Mouse (Mus musculus) midbrain, embryonic 12.5 days (tissue): ENCODE data around the gene Gpr183. TPM values are rescaled to one million over a fixed set of nuclear protein-coding genes. Genes with fewer than 3 reads are reported as not detected.

ENCODE experiments used
- ATAC-seq: fragments of 200-750 bp; cut with Nextera tagmentation; 2 replicates; pipeline ENCODE4 v1.8.0; 2017; ENCODE audit warnings: low read depth, moderate TSS enrichment, moderate library complexity; ENCODE audit not compliant: low FRiP score
- H3K27ac ChIP-seq: fragments of 300-500 bp; sonication (generic); replicated peaks from 2 replicates; pipeline ENCODE4 v1.5.1; 2016; ENCODE audit warnings: mild to moderate bottlenecking
- H3K27me3 ChIP-seq: fragments of 300-500 bp; sonication (generic); 2 replicates; pipeline ENCODE4 v1.6.1; 2016; ENCODE audit warnings: mild to moderate bottlenecking
- H3K36me3 ChIP-seq: fragments of 300-500 bp; sonication (generic); 2 replicates; pipeline ENCODE4 v1.6.1; 2016
- H3K4me1 ChIP-seq: fragments of 300-500 bp; sonication (generic); 2 replicates; pipeline ENCODE4 v1.6.1; 2016
- H3K4me2 ChIP-seq: fragments of 300-500 bp; sonication (generic); replicated peaks from 2 replicates; pipeline ENCODE4 v1.6.1; 2016; ENCODE audit warnings: mild to moderate bottlenecking, moderate library complexity
- H3K4me3 ChIP-seq: fragments of 300-500 bp; sonication (generic); 2 replicates; pipeline ENCODE4 v1.5.1; 2016; ENCODE audit warnings: mild to moderate bottlenecking
- H3K9ac ChIP-seq: fragments of 300-500 bp; sonication (generic); replicated peaks from 2 replicates; pipeline ENCODE4 v1.6.1; 2016; ENCODE audit warnings: mild to moderate bottlenecking, moderate library complexity
- H3K9me3 ChIP-seq: fragments of 300-500 bp; sonication (generic); 2 replicates; pipeline ENCODE4 v1.6.1; 2016; ENCODE audit warnings: mild to moderate bottlenecking
- WGBS: fragments of 180-500 bp; shearing (Covaris S2); methylation state at CpG from one replicate; pipeline ENCODE4 v1.1.7; 2016; 5-methylcytosine and 5-hydroxymethylcytosine counted together
- polyA plus RNA-seq: library from polyadenylated mRNA; unstranded; fragments of >200 nt; fragmentation: Nextera tagmentation; extraction: Ambion mirVana; gene quantifications from 2 replicates; pipeline ENCODE4 v1.2.1, GENCODE M21; 2016

Gene Gpr183
- polyA plus RNA-seq, 1 experiment from 2014 or later = 1.2 TPM

DNA sequence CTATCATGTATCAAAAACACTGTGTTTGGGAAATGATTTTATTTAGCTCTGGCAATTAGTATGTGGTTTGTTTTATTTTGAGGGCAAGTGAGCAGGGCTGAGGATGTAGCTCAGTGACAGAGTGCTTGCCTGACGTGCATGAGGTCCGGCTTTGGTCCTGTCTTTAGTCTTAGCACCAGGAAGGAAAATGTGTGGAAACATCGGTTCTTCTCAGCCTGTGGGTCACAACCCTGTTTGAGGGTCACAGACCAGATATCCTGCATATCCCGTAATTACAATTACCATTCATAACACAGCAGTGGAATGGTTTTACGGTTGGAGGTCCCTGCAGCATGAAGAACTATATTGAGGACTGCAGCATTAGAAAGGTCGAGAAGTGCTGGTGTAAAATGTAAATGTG lies 21.0 kb upstream of the Gpr183 start:
- no peak overlapping the region for H3K4me2 ChIP-seq
- no peak overlapping the region for H3K9ac ChIP-seq
- no peaks in the 10 kb centered on the region for H3K4me1 ChIP-seq
- 0 out of 2 replicates have a peak, but pooled peaks cover 5% of the 10 kb centered on the region for H3K36me3 ChIP-seq
- no peak for ATAC-seq
- no peaks in the 10 kb centered on the region for H3K9me3 ChIP-seq
- H3K27ac ChIP-seq = no peak overlapping the region
- H3K4me3 ChIP-seq = no peak overlapping the region
- H3K27me3 ChIP-seq = no peaks in the 10 kb centered on the region
- WGBS = 89% methylated on average over 6 of the region's 6 CpGs

DNA sequence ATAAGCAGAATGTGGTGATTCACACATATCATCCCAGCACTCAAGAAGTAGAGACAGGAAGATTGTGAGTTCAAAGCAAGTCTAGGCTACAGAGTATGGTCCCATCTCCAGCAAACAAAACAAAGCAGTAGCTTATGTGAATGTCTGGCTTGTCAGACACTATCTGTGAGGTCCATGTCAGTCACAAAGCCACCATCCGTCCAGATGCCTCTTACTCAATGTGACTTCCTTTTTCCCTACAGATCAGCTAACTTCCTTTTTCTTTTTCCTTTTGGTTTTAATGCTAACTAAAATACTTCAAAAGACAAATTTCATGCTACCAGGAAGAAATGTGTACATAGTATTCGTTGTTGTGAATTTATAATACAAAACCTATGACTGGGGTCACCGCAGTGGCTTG lies 20.5 kb upstream of the Gpr183 start:
- H3K4me1 ChIP-seq = no peaks in the 10 kb centered on the region
- H3K36me3 ChIP-seq = 0 out of 2 replicates have a peak, but pooled peaks cover 5% of the 10 kb centered on the region
- H3K27ac ChIP-seq = no peak overlapping the region
- H3K9ac ChIP-seq = no peak overlapping the region
- no peak overlapping the region for H3K4me3 ChIP-seq
- ATAC-seq = no peak
- H3K9me3 ChIP-seq = no peaks in the 10 kb centered on the region
- 87% methylated on average over 3 of the region's 3 CpGs for WGBS
- H3K27me3 ChIP-seq = no peaks in the 10 kb centered on the region
- no peak overlapping the region for H3K4me2 ChIP-seq

DNA sequence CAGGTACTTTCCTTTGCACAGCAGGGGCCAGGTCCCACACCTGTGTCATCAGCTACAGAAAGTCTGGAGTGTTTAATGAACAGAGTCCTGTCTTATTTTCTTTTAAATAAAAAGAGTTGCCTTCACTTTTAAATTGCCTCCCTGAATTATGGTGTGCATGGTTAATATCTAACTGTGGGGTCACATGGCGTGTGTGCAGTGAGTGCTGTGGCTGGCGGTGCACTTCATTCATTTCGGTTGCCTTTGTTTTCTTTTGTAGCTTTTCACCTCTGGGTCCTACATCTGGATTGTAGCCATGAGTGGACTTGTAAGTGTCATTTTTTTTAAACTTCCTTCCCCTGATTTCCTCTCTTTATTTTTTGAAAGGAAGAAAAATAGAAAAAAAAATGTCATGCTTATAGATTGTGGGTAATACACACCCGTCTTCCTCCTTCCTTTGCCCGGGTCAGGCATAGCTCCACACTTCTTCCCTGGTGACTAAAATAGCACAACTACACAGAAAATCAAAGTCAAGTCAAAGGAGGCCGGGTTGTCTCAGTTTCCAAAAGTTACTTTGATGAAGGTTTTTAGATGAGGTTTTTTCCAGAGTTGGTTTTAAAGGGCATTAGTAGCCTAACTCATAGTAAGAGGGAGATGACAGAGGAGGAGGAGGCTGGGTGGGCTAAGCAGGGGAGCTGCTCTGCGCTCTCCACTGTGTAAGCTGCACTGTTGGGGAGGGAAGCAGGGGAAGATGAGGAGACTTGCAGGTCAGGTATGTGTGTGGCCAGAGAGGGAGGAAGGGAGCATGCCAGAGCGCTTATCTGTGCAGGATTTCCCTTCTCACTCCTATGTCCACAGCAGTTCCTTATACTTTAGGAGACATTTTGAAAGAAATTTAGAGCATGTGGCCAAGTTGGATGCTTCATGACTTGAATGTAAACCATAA lies 18.3 kb upstream of the Gpr183 start:
- H3K4me3 ChIP-seq = no peak overlapping the region
- no peaks in the 10 kb centered on the region for H3K36me3 ChIP-seq
- no peaks in the 10 kb centered on the region for H3K4me1 ChIP-seq
- H3K9me3 ChIP-seq = no peaks in the 10 kb centered on the region
- H3K27me3 ChIP-seq = no peaks in the 10 kb centered on the region
- no peak overlapping the region for H3K27ac ChIP-seq
- H3K9ac ChIP-seq = no peak overlapping the region
- no peak for ATAC-seq
- WGBS = 82% methylated on average over 8 of the region's 8 CpGs
- no peak overlapping the region for H3K4me2 ChIP-seq

DNA sequence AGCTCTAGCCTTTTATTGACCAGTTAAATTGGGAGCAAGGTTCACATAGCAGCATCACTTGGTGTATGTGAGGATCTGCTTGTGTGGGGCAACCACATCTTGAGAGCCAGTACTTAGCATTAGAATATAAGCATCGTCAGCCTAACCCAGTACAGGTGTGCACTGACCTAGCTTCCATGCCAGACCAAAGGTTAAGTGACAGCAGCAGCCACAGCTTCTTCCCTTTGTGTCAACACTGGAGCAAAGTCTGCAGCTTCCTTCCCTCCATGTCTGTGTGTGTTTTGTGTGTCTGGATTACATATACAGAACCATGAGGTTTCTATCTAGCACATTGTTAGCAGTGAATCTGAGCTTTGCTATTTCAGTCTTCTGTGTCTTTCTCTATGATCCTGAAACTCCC lies 16.5 kb upstream of the Gpr183 start:
- no peak overlapping the region for H3K27ac ChIP-seq
- no peaks in the 10 kb centered on the region for H3K27me3 ChIP-seq
- H3K9me3 ChIP-seq = no peaks in the 10 kb centered on the region
- WGBS = 82% methylated on average over 1 of the region's 1 CpGs
- no peak overlapping the region for H3K4me3 ChIP-seq
- H3K4me2 ChIP-seq = no peak overlapping the region
- H3K4me1 ChIP-seq = no peaks in the 10 kb centered on the region
- no peaks in the 10 kb centered on the region for H3K36me3 ChIP-seq
- H3K9ac ChIP-seq = no peak overlapping the region
- no peak for ATAC-seq

DNA sequence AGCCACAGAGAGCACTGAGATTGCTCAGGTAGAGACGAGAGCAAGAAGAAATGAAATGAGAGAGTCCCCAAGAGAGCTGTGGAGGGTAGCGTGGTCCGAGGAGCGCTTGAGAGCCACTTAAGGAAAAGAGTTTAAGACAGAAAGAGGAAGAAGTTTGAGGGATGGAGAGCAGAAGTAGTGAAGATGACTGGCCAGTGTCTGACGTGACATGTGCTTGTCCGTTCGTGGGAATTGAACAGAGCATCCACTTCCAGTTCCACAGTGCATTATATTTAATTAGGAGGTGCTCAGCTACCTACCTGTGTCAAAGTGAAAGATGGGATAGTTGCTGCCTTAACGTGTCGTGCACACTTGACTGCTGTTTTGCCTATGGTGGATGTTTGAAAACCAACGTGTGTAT lies 8.1 kb upstream of the Gpr183 start:
- Histone ChIP-seq H3K9me3 (no peaks in the 10 kb centered on the region), H3K4me2 (no peak overlapping the region), H3K4me3 (no peak overlapping the region), H3K27me3 (no peaks in the 10 kb centered on the region), H3K36me3 (peaks cover 4% of the 10 kb centered on the region), H3K27ac (no peak overlapping the region), H3K9ac (no peak overlapping the region), H3K4me1 (no peaks in the 10 kb centered on the region)
- no peak for ATAC-seq
- 95% methylated on average over 10 of the region's 10 CpGs for WGBS

DNA sequence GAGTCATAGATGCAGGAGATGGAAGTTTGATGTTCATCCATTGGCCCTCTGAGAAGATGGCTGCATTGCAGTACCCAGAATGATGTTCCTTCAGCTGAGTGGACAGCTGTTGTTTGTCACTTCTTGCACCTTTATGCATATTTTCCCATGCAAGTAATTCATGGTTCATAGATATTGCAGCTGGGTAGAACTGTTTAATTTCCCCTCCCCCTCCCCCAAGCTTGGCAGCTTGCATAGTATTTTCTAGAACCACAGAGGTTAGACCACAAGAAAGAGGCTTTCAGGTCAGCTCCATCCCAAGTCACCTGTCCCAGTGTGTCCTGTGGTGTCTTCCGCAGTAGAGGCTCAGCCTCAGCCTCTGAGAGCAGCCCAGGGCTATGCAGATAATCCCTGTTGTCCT lies 5.4 kb upstream of the Gpr183 start:
- 91% methylated on average over 1 of the region's 1 CpGs for WGBS
- Histone ChIP-seq H3K27me3 (no peaks in the 10 kb centered on the region), H3K9me3 (no peaks in the 10 kb centered on the region), H3K4me2 (no peak overlapping the region), H3K9ac (no peak overlapping the region), H3K27ac (no peak overlapping the region), H3K36me3 (no peaks in the 10 kb centered on the region), H3K4me3 (no peak overlapping the region), H3K4me1 (no peaks in the 10 kb centered on the region)
- ATAC-seq = no peak

DNA sequence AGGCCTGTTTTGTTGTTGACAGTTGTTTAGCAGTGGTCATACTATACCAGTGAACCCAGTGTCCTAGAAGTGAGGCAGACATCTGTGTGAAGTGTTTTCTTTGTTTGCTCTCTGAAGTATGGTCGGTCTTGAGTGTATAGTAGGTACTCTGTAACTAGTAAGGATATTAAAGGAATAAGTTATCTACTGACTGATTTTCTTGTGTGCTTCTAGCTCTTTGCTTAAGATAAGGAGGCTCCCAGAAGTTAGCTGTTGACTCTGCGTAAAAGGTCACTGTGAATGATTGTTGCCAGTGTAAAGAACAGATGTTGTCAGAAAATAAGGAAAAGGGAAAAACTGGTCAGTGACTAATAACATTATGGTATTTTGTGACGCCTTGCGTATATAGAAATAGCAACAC lies 2.1 kb upstream of the Gpr183 start:
- Histone ChIP-seq H3K36me3 (no peaks in the 10 kb centered on the region), H3K9ac (no peak overlapping the region), H3K4me2 (no peak overlapping the region), H3K27ac (no peak overlapping the region), H3K27me3 (no peaks in the 10 kb centered on the region), H3K9me3 (no peaks in the 10 kb centered on the region), H3K4me3 (no peak overlapping the region), H3K4me1 (peaks cover 4% of the 10 kb centered on the region; the same call in 1 of the 2 replicates)
- WGBS = 92% methylated on average over 4 of the region's 4 CpGs
- no peak for ATAC-seq

DNA sequence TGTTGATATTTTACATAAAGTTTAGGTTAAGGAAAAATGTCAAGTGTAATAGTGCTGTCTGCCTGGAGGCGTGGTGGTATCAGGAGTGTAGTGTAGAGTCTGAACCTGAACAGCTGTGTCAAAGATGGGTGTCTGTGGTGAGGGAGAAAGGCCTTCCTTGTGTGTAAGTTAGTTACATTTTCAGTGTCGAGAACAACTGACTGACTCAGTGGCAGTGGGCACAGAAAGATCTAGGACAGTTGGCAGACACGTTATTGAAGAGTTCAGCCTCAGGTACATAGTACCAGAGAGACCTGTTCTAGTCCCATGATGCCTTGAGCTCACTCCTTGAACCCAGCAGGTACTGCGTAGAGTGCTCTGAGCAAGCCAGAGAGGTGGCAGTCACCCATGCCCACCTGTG lies 466 bp upstream of the Gpr183 start:
- Histone ChIP-seq H3K4me2 (no peak overlapping the region), H3K27ac (no peak overlapping the region), H3K36me3 (no peaks in the 10 kb centered on the region), H3K9me3 (no peaks in the 10 kb centered on the region), H3K9ac (no peak overlapping the region), H3K4me1 (peaks cover 4% of the 10 kb centered on the region; the same call in 1 of the 2 replicates), H3K4me3 (no peak overlapping the region), H3K27me3 (no peaks in the 10 kb centered on the region)
- 86% methylated on average over 4 of the region's 4 CpGs for WGBS
- no peak for ATAC-seq

DNA sequence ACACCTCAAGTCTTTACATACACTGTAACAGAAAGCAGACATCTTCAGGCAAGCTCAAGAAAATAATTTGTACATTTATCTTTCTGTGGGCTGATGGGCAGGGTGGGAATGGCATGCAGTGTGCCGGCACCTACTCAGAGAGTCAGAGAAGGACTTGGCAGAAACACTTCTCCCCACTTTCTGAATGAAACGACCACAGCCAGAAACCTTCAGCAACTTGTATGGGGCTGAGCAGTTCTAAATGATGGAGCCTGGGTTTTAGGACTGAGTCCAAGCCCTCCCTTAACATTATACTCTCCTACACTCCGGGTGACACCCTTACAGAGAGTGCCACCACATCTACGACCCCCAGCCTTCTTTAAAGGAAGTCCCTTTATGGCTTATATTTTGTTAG lies 1.1 kb downstream of the Gpr183 start:
- Histone ChIP-seq H3K36me3 (no peaks in the 10 kb centered on the region), H3K27ac (no peak overlapping the region), H3K9ac (no peak overlapping the region), H3K4me2 (no peak overlapping the region), H3K4me3 (no peak overlapping the region), H3K27me3 (no peaks in the 10 kb centered on the region), H3K9me3 (no peaks in the 10 kb centered on the region), H3K4me1 (peaks cover 4% of the 10 kb centered on the region; the same call in 1 of the 2 replicates)
- WGBS = 87% methylated on average over 4 of the region's 4 CpGs
- no peak for ATAC-seq

DNA sequence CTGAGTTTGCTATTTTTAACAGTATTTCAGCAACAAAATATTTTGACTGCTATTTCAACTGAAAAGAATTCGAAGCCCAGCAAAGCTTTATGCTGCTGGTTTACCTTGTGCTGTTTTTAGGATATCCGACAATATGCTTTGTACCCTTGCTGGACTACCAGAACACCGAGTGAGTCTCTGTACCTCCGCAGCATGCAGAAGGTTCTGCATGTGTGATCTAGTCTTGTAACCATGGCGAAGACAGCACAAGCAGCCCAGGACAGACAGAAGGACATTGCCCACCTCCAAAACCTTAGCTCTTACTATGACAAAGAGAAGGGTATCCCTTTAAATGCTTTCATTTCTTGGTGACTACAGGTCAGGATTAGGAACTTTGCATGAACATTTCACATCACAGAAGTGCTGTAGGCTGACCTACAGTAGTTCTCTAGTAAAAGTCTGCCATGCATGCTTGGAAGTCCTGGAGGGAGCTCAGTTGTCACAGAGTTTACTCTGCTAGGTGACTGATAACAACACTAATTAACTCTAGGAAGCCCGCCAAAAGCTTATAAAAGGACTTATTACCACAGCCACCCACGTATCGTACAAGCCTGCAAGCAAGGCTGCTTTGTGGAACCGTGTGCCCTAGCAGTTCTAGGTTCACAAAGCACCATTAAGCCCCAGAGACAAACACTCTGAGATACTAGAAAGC lies 1.6 kb downstream of the Gpr183 start:
- Histone ChIP-seq H3K27ac (no peak overlapping the region), H3K9ac (no peak overlapping the region), H3K4me1 (peaks cover 4% of the 10 kb centered on the region; the same call in 1 of the 2 replicates), H3K27me3 (no peaks in the 10 kb centered on the region), H3K4me2 (no peak overlapping the region), H3K4me3 (no peak overlapping the region), H3K9me3 (no peaks in the 10 kb centered on the region), H3K36me3 (no peaks in the 10 kb centered on the region)
- 85% methylated on average over 9 of the region's 9 CpGs for WGBS
- no peak for ATAC-seq

DNA sequence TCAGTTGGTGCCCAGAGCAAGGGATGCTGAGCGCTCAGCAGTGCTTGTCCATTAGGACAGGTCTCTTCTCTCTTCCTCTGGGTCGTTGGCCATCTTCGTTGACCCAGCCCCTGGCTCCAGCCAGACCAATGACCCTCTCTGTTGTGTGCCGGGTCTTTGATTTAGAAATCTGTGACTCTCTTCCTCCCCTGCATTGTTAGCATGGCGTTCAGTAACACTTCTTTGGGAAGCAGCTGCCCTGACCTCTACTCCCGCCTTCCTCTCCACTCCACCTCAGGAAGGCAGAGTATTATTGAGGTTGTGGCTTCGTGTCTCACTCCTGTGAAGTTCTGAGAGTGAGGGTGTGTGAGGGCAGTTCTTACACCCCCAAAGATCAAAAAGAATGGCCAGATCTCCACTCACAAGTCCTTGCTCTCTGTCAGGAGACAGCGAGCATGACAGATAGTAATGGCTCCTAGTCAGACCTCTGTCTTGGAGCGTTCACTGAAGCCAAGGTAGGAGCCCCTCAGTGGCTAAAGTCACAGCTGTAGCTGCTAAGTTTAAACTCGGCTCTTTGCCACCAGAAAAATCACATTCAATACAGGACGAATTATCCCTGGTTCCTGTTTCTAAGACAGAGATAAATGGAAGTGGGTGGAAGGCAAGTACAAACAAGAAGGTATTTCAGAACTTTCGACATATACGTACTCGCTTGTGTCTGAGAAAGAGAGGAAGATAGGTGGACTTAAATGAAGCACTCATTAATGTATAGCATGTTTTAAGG lies 2.7 kb downstream of the Gpr183 start:
- no peak for ATAC-seq
- peaks cover 4% of the 10 kb centered on the region; the same call in 1 of the 2 replicates for H3K4me1 ChIP-seq

More for the DNA sequence above, 2.7 kb downstream of the Gpr183 start:
- Histone ChIP-seq H3K4me3 (no peak overlapping the region), H3K9ac (no peak overlapping the region), H3K27me3 (no peaks in the 10 kb centered on the region), H3K9me3 (no peaks in the 10 kb centered on the region), H3K27ac (no peak overlapping the region), H3K36me3 (no peaks in the 10 kb centered on the region), H3K4me2 (no peak overlapping the region)
- 81% methylated on average over 14 of the region's 14 CpGs for WGBS
